Mouse (Mus musculus) retina, adult 2 months (tissue): ENCODE results near the gene Hdac10.

Source experiments
- DNase-seq: peaks from one replicate; pipeline ENCODE4 v3.0.0-alpha.2; 2012; ENCODE audit warnings: low read depth, low spot score

The Hdac10 gene

DNA sequence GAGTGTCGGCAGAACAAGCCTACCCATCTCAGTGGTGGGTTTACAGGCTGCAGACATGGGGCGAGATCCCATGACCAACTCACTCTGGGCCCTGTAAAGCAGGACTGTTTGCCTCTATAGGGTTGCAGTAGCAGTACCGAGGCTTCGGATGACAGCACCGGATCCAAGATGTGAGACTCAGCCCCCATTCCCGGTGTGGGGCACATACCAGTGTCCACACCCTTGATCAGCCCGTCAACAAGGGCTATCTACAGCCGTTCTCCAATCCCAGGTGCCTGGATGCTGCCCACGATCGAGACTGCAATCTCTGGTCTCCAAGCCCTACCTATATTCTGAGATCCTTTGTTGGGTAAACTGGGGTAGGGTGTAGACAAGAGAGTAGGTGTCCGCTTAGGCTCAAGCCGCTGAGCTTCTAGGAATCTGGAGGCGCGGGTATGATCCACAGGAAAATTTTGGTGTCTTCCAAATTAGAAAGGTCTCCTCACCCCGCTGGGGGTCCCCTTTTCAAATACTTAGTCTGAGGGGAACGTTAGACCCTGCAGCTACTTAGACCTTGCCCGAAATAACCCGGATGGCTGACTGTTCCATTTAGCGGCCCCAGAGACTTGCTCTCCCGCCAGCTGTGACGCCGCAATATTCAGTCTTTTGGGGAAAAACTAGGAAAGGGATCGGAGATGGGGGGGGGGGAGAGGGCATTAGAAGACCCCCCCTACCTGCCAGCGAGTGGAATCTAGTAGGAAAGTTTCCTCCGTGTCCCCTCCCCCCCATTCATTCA is 20.2 kb upstream of the Hdac10 start:
- DNase-seq = no peak

DNA sequence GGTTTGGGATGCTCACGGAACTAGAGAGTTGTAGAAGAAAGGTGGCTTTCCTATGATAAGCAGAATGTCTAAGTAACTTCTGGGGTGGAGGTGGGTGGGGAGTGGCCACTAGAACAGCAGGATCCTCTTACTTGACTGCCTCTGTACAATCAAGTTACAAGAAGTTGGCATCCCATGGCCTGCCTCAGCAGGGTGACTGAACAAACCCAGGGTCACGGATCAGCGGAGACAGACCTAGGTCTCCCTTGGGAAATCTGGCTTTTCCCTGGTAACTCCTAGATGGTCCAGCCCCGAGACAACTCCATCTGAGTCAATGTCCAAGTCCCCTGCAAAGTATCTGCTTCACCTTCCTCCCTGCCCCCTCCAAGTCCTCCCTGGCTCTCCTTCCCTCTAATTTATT is 19.4 kb upstream of the Hdac10 start:
- no peak for DNase-seq

DNA sequence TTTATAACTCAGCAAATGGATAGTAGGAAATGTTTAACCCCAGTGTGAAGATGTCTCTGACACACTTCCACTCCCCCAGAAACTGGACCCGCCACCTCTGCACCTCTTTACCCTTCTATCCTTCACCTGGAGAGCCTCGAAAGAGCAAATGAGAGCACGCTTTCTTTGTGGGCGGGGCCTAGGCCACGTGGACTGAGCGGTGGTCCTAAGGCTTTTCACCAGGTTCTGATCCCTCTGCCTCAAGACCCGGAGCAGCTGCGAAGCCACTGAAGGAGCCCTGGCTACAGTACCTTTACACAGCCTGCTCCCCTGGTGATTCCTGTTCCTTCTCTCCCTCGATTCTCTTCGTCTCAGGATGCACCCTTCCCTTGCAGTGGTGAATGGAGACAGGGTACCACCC is 19.0 kb upstream of the Hdac10 start:
- no peak for DNase-seq

DNA sequence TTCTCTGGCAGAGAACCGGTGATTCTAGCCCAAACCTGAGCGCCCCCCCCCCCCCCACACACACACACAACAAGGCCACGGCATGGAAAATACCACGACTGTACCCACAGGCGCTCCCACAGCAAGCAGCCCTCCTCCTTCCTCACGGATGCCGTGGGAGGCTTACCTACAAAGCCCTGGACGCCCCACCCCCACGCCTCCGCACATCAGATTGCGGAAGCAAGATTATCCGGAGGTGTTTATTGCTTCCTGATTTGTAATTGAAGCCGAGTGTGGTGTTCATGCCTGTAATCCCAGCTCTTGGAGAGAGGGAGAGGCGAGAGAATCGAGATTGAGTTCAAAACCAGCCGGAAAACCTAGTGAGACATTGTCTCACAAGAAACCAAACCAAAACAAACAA is 18.5 kb upstream of the Hdac10 start:
- DNase-seq = no peak

DNA sequence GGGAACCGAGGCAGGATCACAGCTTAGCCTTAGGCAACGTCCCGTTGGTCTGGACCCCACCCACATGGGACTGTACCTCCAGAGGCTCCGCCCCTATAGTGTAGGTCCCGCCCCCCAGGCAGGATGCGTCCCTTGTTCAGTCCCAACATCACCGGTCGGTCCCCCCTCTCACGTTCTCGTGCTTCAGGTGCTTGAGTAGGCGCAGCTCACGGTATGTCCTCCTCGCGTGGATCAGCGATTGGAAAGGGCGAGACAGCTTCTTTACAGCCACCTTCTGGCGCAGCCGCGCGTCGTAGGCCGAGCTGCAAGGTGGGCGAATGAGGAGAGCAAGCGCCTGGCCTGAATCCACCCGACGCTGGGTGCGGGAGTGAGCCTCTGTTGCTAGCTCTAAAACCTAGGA is 18.0 kb upstream of the Hdac10 start:
- no peak for DNase-seq

DNA sequence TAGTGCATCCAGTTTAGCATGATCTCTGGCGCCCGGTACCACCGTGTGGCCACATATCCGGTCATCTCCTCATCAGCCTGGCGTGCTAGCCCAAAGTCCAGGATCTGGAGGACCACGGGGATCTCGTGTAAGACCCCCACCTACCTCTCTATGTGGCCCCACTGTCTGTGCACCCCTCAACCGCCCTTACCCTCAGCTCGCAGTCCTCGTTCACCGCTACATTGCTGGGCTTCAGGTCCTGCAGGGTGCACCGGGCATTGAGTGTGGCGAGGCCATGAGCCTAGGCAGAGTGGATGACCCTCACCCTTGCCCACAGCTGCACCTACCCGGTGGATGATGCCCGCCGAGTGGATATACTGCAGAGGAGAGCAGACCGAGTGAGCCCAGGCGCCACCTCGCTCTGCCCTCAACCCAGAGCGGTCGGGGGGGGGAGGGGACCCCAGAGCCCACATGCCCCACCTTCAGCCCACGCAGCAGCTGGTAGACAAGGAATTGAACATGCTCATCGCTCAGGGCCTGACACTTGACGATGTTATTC is 17.4 kb upstream of the Hdac10 start:
- no peak for DNase-seq

DNA sequence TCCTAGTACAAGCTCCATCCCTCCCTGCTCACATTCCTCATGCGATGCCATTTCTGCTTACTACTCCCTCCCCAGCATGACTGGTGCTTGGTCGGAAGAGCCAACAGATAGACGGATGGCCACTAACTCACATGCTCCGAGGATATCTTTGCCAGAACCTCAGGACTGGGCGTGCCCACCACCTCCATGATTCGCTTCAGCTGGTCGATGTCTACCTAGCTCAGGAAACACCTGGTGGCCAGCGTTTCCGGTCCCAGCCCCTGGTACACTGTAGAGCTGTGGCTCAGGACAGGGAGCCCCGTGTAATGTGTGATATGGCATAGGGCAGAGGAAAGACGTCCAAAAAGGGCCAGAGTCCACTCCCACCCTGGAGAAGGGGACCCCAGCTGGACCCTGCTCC is 16.5 kb upstream of the Hdac10 start:
- no peak for DNase-seq

DNA sequence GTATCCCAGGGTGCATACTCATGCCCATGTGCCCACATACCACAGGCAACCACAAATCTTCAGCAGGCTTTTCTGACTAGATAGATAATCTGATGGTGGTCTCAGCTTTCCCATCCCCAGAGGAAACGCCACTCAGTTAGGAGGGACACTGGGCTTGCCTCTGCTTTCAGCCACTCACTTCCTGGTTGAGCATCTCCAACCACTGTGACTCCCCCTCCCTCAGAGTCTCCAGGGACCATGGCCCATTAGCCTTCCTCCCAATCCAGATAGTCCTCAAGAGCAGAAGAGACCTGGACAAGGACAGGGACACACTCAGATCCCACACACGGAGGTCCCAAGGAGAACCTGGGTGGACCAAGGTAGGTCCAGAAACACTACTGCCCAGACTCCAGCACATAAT is 14.6 kb upstream of the Hdac10 start:
- no peak for DNase-seq

DNA sequence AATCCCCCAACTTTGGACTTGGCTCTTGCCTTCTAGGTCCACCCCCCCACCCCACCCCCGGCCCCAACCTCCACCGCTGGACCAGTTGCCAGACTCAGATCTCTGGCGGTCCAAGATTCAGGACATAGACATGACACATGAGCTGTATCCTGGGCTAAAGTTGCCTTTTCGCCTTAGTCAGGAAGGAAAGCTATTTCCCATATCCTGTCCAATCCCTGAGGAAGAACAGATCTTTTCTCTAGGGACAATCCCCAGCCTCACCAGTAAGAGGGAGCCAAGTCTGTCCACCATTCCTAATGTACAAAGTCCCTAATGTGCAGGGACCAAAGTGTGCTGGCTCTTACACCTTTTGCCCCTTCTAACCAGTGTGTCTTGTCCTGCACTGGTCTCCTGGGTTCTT is 13.4 kb upstream of the Hdac10 start:
- DNase-seq = no peak

DNA sequence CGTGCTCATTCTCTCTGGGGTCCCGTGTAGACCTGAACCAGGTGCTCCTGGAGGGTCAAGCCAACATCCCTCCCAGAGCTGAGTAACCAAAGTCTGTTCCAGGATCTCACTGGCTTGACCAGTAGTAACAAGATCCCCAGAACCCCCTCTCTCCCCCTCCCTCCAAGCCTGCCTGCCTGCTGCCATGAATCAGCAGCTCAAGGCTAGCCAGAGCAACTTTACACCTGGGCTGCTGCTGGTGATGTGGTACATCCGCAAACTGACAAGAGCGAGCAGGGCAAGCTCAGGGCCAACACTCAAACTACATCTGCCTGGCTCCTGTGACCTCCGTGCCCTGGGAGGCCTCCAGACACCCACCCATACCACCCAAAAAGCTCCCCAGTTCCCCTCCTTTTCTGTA is 12.9 kb upstream of the Hdac10 start:
- no peak for DNase-seq

DNA sequence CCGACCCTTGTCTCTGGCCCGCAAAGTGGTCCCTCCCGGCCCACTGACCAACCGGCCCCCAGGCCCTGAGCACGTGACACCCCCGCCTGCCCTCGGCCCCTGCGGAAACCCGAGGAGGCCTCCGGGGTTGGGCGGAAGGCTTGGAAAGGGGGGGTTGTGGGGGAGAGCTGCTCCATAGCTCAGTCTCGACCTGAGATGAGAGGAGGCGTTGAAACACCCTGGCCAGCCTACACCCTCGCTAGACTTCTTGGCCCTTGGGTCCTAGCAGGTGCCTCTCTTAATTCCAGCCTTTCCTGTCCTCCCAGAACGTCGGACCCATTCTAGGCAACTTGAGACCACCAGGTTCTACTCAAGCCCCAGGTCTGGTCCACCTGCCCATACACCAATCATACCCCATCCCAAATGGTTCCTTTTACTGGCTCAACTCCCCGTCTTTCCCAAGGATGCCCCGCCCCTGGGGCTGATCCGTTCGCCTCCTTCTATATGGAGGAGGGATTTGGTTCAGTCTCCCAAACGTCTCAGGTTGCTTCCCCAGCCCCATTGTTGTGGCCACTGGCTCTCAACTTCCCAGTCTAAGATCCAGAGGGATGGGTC is 12.3 kb upstream of the Hdac10 start, which contains the start of gene Mapk12:
TSS of gene Mapk12 (minus strand) at position 45 of the 594 bp plus-strand sequence.
- DNase-seq = no peak

DNA sequence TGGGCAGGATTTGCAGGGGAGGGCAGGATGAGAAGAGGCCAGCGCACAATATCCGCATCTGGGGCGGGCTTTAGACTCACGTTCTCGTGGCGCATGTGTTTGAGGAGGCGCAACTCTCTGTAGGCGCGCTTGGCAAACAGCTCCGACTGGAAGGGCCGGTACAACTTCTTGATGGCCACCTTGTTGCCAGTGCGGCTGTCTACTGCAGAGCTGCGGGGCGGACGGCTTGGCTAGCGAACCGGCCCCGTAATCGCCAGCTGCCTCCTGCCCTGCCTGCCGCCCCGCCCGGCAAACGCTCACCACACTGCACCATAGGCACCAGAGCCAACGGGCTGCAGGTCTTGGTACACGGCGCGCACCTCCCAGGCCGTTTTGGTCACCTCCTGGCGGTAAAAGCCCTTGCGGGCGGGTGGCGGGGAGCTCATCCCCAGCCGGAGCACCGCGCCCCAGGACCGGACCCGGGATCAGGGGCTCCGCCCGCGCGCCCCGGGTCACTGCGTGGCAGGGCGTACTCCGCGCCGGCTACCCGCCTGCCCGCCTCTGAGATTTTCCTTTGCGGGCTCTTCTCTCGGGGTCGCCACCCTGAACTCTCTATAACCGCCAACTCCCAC is 11.7 kb upstream of the Hdac10 start:
- DNase-seq = no peak

DNA sequence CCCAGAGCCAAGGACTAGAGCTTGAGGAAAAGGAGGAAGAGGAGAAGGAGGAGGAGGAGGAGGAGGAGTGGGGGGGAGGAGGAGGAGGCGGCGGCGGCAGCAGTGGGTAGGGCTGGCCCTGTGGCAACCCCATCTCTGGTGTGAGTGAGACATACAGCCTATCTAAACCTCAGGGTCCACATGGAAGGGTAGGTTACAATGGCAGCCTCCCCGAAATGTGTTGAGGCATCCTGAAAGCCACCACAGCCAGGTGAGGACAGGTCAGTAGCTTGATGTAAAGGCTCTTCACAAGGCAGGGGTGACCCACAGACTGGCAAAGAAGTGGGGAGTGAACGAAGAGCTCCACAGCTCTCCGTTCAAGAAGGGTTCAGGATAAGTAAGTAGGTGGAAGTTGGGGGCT is 10.0 kb upstream of the Hdac10 start:
- no peak for DNase-seq

DNA sequence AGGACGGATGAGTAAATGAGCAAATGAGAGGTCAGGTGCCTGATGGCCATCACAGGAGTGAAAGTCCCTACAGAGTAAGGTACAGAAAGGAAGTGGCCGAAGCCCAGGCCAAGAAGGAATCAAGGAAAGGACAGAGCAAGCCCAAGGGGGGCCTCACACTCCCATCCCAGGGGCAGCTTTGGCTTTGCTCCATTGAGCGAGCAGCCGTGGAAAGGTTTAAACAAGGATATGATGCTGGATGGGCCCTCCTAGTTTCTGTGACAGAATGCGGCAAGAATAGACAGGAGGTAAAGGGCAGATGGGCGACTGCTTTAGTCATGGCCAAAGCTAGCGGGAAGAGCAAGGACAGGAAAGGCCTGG is 9.5 kb upstream of the Hdac10 start:
- DNase-seq = no peak

DNA sequence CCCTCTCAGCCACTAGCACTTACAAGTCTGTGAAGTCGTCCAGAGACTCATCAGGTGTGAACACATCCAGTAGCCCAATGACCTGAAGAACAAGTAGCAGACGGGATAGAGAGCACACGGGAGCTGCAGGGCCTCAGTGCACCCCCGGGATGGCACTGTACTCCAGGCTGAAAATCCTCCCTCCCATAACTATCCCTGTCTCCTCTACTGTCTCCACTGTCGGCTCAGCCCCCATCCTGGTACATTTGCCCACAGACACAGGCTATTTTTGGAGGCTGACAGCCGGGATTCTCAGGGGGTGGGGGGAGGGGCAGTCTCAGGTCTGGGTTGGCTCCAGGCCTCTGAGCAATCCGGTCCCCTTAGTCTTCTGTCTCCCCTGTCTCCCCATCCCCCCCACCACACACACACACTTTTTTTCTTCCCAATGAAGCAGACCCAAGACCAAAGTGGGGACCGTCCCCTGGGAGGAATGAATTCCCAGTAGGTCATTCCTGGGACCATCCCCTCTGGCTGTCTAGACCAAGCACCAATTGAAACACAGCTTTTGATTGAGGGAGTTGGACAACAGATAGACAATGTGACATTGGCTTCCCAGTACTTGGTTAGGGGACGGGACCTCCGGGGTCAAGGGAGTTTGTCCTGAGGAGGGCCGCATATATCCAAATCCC is 9.0 kb upstream of the Hdac10 start:
- no peak for DNase-seq

DNA sequence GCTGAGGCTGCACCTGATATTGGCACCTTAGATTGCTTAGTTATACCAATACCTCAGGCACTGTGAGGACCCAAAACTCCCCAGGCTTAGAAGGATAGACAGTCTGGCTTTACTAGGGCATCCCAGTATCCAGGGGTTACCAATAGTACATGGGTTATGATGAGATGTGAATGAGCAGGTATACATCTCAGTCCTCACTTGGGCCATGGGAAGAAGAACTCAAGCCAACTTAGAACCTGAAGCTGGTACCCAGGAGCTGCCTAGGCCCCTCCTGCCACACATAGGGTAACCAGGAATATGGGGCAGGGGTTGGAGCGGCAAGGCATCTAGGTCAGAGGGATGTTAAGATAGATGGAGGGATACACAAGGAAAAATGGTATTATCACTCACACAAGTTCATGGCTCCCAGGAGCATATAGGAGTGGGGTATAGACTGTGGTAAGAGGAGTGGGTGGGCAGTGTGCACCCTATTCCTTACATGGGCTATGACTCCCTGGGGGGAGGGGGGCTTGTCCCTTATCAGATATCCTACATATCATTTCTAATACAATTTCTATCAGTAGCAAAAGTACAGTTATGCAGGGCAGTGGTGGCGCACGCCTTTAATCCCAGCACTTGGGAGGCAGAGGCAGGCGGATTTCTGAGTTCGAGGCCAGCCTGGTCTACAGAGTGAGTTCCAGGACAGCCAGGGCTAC is 8.1 kb upstream of the Hdac10 start:
- DNase-seq = no peak

DNA sequence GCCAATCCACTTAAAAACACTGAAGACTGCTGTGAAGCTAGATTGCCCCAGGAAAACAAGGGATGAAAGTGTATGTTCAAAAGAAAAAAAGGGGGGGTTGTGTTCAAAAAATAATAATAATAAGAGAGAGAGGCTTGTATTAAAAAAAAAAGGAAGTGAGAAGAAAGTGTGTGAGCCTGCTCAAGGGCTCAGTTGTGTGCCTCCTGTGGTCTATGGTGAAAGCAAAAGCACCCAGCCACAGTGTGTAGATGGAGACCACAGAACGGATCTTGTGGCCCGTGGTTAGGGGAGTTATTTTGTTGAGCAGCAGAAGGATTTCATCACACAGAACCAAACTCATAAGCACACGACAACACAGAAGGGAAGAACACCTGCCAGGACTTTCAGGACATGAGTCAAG is 2.8 kb upstream of the Hdac10 start:
- no peak for DNase-seq

DNA sequence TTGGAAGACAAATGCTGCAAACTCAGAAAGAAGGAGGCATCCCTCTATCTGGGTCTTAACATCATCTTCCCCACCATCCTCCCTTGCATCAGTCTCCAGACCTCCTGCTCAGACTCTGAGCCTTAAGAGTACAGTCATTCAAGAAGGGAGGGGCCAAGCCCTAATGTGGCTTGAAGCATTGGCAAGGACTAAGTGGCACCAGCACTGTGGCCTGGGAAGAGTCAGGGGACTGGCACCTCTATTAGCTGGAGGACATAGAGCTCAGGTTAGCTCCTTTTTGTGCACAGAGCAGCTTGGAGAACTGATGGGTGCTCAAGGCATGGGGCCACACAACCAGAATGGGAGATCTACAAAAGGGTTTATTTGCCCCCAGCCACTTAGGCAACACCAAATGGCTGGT is 1.7 kb upstream of the Hdac10 start:
- no peak for DNase-seq

DNA sequence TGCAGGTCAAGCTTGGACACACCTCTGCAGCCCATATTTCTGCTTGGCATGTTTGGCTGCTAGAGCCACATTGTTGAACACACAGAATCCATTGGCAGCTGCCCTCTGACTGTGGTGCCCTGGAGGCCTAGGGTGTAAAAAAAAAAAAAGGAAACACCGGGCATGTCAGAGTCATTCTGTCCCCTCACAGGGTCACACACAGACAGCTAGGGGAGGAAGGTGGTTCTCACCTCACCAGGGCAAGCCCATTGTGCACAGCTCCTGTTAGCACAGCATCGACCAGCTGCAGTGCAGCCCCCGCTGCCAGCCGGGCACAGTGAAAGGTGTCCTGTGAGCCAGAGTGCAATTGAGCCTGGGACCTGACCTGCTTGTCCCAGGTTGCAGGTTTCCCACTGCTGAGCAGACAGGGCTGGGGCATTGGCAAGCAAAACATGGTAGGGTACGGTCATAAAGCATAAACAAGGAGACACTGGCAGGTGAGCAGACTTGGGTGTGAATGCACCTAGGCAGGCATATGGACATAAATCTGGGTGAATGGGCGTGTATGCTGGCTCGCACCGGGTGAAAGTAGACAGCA is 1.0 kb downstream of the Hdac10 start:
- DNase-seq = no peak

DNA sequence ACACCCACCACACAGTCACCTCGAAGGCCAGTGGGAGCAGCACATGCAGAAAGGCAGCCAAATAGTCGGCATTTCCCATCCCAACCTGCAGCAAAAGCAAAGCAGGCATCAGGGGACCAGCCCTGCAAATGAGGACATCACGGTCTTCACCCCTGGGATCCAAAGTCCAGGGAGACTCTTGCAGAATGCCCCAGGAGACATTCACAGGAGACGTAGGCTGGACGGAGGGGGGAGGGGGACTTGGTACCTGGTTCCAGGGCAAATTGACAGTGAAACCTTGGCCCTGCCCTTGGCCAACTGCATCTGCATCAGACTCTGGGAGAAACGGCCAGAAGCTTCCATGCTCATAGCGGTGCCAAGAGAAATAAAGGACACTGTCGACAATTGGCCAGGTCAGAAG is 1.9 kb downstream of the Hdac10 start:
- no peak for DNase-seq

DNA sequence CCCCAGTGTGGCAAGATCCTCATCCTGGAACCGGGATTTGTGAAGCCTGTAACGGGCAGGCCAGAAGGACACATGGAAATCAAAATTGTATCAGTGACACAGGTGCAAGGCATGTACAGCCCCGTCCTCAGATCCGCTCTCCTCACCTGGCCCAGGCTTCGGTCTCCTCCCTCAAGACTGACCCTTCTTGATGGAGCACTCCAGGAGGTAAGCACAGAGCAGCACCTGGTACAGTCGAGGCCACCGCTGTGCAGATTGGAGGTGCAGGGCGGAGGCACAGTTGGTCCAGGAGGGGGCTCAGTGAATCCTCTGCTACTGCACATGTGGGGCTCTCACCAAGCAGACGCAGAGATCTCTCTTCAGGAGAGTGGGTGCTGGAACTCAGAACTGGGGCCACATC is 3.1 kb downstream of the Hdac10 start:
- DNase-seq = no peak

DNA sequence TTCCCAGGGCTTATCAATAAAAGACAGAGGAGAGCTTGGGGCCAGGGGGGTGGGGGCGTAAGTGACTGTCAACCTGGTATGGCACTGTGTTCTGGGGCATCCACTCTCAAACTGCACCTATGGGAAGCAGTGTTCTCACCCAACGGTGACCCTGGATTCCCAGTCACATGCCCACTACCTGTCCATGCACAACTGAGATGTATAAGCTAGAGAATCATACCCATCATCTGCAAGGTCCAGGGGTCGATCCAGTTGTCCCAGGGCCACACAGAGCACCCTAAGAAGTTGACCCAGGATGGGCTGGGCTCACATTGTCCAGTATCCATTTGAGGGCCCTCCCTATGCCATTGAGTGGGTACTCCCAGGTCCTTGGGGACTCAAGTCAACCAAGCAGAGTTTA is 4.2 kb downstream of the Hdac10 start:
- DNase-seq = no peak
